Mouse (Mus musculus) gastrocnemius, postnatal 36 days (tissue): Measurements from ENCODE around the gene Mybpc2. TPM values are rescaled to one million over a fixed set of nuclear protein-coding genes. Genes with fewer than 3 reads are reported as not detected.

ENCODE experiments used
- DNase-seq, 2 experiments: peaks; one replicate each; pipeline ENCODE4 v3.0.0; 2022
- intact Hi-C: fragments of 180-260 bp; cut with DNase I; formaldehyde crosslinking; loops from one replicate; pipeline ENCODE4 v1.15.1; 2025
- total RNA-seq, 2 experiments: library from RNA; stranded (reverse); gene quantifications; 2 replicates each; pipeline ENCODE4 v1.2.3; 2021

Mybpc2 gene
- total RNA-seq, 2 experiments from 2014 or later: 4,354 to 5,208 TPM

DNA sequence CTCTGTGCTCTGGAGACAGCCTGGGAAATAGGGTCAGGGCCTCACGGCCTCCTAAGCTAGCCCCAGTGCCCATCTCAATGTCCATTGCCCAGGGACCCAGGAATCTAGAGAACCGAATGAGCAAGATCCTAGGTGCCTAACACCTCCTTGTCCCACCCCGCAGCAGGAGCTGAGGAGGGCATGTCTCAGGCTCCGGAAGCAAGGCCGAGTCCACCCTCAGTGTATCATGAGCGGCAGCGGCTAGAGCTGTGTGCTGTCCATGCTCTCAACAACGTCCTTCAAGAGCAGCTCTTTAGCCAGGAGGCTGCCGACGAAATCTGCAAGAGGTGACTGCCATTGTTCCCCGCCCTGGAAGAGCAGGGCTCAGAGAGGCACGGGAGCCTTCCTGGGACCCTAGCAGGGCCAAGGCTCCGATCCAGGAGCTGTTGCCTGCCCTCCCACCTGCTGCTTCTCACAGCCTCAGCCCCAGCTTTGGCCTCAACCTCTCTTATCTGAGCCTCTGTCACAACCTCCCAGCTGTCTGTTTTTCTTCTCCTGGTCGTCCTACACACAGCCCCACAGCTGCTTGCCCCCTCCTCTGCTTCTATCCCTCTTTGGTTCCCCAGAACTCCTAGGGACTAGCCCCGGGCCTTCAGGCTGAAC, 55.7 kb downstream of the Mybpc2 start:
- no peak for DNase-seq

GRCm38 (mm10) chr7:44467811-44468411, 56.5 kb downstream of the Mybpc2 start, which contains the start of gene Josd2:
Gene Josd2 (plus strand): TSS chr7:44467980.
- intact Hi-C loops: no loop called here

More for the DNA sequence above, 55.7 kb downstream of the Mybpc2 start:
- intact Hi-C loops: no loop called here

DNA sequence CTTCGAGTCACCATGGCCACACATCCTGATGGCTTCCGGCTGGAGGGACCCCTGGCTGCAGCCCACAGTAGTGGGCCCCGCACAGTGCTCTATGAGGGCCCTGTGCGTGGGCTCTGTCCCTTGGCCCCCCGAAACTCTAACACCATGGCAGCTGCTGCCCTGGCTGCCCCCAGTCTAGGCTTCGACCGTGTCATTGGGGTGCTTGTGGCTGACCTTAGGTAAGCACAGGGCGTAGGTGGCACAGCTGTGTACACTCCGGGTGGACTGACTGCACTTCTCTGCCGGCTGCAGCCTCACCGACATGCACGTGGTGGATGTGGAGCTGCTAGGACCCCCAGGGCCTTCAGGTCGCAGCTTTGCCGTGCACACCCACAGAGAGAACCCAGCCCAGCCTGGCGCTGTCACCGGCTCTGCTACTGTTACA, 57.6 kb downstream of the Mybpc2 start:
- DNase-seq: no peak
- intact Hi-C loops: no loop called here

More at GRCm38 (mm10) chr7:44467811-44468411, 56.5 kb downstream of the Mybpc2 start, which contains the start of gene Josd2:
- peak; percentile 83 to 92 for DNase-seq

- intact Hi-C loops: no loop called here
- no peak for DNase-seq
Measured at GRCm38 (mm10) chr7:44466006-44466887, 58.2 kb downstream of the Mybpc2 start.

DNA sequence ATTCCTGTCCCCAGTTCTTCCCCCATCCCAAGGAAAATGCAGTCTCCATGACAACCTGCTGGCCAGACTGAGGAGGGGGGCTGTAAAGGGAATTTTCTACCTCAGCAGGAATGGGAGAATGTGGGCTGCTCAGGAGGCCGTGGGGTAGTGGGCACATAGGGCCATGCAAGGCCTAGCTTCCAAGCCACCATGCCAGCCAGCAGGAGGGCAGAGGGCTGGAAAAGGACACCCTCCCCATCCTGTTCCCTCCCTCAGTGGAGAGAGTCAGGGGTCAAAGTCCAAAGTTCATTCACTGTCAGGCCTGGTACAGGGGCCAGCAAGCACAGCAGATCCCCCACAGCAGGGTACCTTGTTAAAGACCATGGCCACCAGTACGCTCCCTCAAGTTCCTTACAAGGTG, 59.3 kb downstream of the Mybpc2 start, which contains the start of gene Aspdh:
Aspdh (plus strand) TSS at position 281 of the 400 bp plus-strand sequence.
- intact Hi-C loops: no loop called here

DNA sequence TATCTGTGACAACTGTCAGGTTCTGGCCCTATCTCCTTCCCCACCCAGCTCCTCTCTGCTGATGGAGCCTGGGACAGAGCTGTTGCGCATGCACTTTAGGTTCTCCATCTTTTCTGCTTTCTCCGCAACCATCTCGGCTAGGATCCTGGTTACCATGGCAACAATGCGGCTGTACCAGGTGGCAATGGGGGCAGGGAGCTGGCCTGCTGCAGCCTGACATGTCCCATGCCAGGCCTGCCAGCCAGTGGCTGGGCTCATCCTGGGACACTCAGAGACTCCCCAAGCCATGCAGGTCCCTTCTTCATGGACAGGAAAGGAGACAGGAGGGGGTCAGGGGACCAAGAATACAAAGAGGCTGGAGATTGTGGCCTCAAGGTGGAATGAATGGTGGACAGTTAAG, 59.9 kb downstream of the Mybpc2 start:
- intact Hi-C loops: loop anchor here (5.0 kb wide), 1 partner anchor 87 kb away; no protein-coding TSS in a partner anchor
- no peak for DNase-seq

More for the DNA sequence above, 59.3 kb downstream of the Mybpc2 start, which contains the start of gene Aspdh:
- DNase-seq: no peak

DNA sequence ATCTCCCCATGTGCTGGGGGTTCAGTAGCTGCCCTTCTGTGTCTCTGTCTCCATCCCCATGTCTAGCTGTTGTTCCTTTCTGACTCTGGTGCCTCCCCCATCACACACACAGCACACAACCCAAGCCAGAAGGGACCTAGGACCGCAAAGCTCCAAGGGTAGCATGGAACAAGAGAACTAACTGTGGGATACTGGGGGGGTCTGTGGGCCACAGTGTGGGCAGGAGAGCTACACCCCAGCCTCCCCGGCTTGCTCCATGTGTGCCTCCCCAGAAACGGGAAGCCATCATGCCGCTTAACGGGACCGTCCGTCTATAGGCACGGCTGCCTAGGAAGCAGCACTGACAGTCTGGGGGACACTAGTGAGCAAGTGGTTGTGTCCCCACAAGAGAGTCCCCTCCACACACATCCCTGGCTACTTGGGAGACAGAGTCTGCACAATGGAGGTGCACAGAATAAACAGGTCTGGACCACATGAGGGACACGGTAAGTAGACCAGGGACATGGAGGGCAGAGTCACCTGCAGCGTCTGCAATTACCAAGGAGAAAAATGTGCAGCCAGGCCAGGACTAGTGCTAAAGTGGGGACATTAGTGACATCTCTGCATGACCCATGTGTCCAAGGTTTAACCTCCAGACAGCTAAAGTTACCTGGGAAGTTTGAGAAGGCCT, 60.8 kb downstream of the Mybpc2 start:
- DNase-seq: no peak
- intact Hi-C loops: loop anchor here (5.0 kb wide), 1 partner anchor 86 kb away; no protein-coding TSS in a partner anchor

- intact Hi-C loops: loop anchor here (5.0 kb wide), 1 partner anchor 86 kb away; no protein-coding TSS in a partner anchor
- no peak for DNase-seq
Measured at GRCm38 (mm10) chr7:44463056-44463425, 61.4 kb downstream of the Mybpc2 start.

GRCm38 (mm10) chr7:44462218-44463055, 62.0 kb downstream of the Mybpc2 start:
- intact Hi-C loops: loop anchor here (5.0 kb wide), 1 partner anchor 85 kb away; no protein-coding TSS in a partner anchor
- no peak for DNase-seq

DNA sequence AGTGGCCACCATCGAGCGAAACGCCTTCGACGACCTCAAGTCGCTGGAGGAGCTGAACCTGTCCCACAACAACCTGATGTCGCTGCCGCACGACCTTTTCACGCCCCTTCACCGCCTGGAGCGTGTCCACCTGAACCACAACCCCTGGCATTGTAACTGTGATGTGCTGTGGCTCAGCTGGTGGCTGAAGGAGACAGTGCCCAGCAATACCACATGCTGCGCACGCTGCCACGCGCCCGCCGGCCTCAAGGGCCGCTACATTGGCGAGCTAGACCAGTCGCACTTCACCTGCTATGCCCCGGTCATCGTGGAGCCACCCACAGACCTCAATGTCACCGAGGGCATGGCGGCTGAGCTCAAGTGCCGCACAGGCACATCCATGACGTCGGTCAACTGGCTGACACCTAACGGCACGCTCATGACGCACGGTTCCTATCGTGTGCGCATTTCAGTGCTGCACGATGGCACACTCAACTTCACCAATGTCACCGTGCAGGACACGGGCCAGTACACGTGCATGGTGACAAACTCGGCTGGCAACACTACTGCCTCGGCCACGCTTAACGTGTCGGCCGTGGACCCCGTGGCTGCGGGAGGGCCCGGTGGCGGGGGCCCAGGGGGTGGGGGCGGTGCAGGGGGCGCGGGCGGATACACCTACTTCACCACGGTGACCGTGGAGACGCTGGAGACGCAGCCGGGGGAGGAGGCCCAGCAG, 62.8 kb downstream of the Mybpc2 start:
- no peak for DNase-seq
- intact Hi-C loops: loop anchor here (5.0 kb wide), 1 partner anchor 84 kb away; no protein-coding TSS in a partner anchor

GRCm38 (mm10) chr7:44460767-44461502, 63.5 kb downstream of the Mybpc2 start:
- intact Hi-C loops: loop anchor here (5.0 kb wide), 1 partner anchor 84 kb away; no protein-coding TSS in a partner anchor
- DNase-seq: no peak

GRCm38 (mm10) chr7:44460067-44460466, 64.4 kb downstream of the Mybpc2 start:
- DNase-seq: no peak
- intact Hi-C loops: loop anchor here (5.0 kb wide), 1 partner anchor 83 kb away; no protein-coding TSS in a partner anchor

GRCm38 (mm10) chr7:44456302-44456701, 68.2 kb downstream of the Mybpc2 start:
- intact Hi-C loops: no loop called here
- DNase-seq: no peak

DNA sequence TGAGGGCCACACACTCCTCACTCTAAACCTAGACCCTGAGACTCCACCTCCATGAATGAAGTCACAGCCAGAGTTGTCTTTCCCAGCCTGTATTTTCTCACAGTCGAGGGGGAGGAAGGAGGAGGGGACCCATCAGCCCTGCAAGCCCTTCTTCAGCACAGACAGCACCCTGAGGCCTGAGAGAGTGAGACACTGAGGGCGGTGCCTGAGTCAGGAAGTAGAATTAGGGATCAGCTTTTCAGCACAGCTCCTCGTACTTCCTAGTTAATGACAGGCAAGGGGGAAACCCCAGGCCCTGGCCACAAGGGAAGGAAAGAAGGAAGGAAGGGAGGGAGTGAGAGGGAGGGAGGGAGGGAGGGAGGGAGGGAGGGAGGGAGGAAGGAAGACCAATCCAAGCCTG, 71.2 kb downstream of the Mybpc2 start:
- no peak for DNase-seq
- intact Hi-C loops: no loop called here
